Mouse (Mus musculus) bone marrow macrophage, adult 2 months (primary cell): ENCODE data around the gene S100pbp. TPM values are rescaled to one million over a fixed set of nuclear protein-coding genes. Genes with fewer than 3 reads are reported as not detected.

Experiments used
- H3K27ac ChIP-seq: 2 replicates; pipeline ENCODE4 v1.5.1; 2012; ENCODE audit warnings: low read depth, low read length; ENCODE audit not compliant: insufficient read depth
- H3K4me1 ChIP-seq: 2 replicates; pipeline ENCODE4 v1.6.1; 2012; ENCODE audit warnings: low read length; ENCODE audit not compliant: control insufficient read depth, insufficient read depth
- H3K4me3 ChIP-seq: 2 replicates; pipeline ENCODE4 v1.5.1; 2012; ENCODE audit warnings: mild to moderate bottlenecking, low read length, moderate library complexity; ENCODE audit not compliant: insufficient read depth
- CTCF ChIP-seq: IDR thresholded peaks from 2 replicates; pipeline ENCODE4 v1.5.1; 2012; ENCODE audit warnings: low read depth, mild to moderate bottlenecking, low read length, moderate library complexity
- POLR2A ChIP-seq: IDR thresholded peaks from 2 replicates; pipeline ENCODE4 v1.6.1; 2012; ENCODE audit warnings: mild to moderate bottlenecking, low read depth, low read length, borderline replicate concordance
- polyA plus RNA-seq: library from polyadenylated mRNA; stranded (reverse); fragments of >200 nt; gene quantifications from 2 replicates; pipeline ENCODE4 v1.2.4, GENCODE M21; 2012; ENCODE audit not compliant: missing spikeins, insufficient read depth, insufficient read length

S100pbp gene
- polyA plus RNA-seq, 1 experiment: 25.9 TPM

- no peaks in the 10 kb centered on the region for H3K4me1 ChIP-seq
- no peak overlapping the region for H3K27ac ChIP-seq
- TF ChIP-seq POLR2A (no peak), CTCF (peak; percentile 92)
- no peak overlapping the region for H3K4me3 ChIP-seq
Measured at GRCm38 (mm10) chr4:129134799-129135585, 54.5 kb downstream of the S100pbp start.

- Histone ChIP-seq H3K4me1 (no peaks in the 10 kb centered on the region), H3K4me3 (peak overlapping the region; percentile 17; the same call in 1 of the 2 replicates), H3K27ac (no peak overlapping the region)
- TF ChIP-seq CTCF (no peak), POLR2A (no peak)
Measured at GRCm38 (mm10) chr4:129130755-129131303, 58.7 kb downstream of the S100pbp start.

- TF ChIP-seq POLR2A: no peak
- peak; percentile 98 for TF ChIP-seq CTCF
- H3K4me1 ChIP-seq: no peaks in the 10 kb centered on the region
- H3K27ac ChIP-seq: no peak overlapping the region
- H3K4me3 ChIP-seq: no peak overlapping the region
Measured at GRCm38 (mm10) chr4:129130149-129130548, 59.4 kb downstream of the S100pbp start.

- no peak for TF ChIP-seq POLR2A
- TF ChIP-seq CTCF: no peak
Measured at GRCm38 (mm10) chr4:129129387-129129786, 60.1 kb downstream of the S100pbp start.

GRCm38 (mm10) chr4:129128582-129129338 is 60.8 kb downstream of the S100pbp start:
- Histone ChIP-seq H3K4me1 (no peaks in the 10 kb centered on the region), H3K4me3 (no peak overlapping the region), H3K27ac (no peak overlapping the region)
- no peak for TF ChIP-seq POLR2A
- TF ChIP-seq CTCF: no peak

More at GRCm38 (mm10) chr4:129129387-129129786, 60.1 kb downstream of the S100pbp start:
- Histone ChIP-seq H3K4me1 (no peaks in the 10 kb centered on the region), H3K4me3 (no peak overlapping the region), H3K27ac (no peak overlapping the region)

- no peak for TF ChIP-seq CTCF
- TF ChIP-seq POLR2A: no peak
- Histone ChIP-seq H3K4me1 (no peaks in the 10 kb centered on the region), H3K27ac (no peak overlapping the region), H3K4me3 (no peak overlapping the region)
Measured at GRCm38 (mm10) chr4:129125736-129126451, 63.6 kb downstream of the S100pbp start.

- H3K4me1 ChIP-seq: no peaks in the 10 kb centered on the region
- no peak overlapping the region for H3K27ac ChIP-seq
- TF ChIP-seq CTCF: no peak
- no peak for TF ChIP-seq POLR2A
- H3K4me3 ChIP-seq: no peak overlapping the region
Measured at GRCm38 (mm10) chr4:129124652-129125146, 64.8 kb downstream of the S100pbp start.

- TF ChIP-seq CTCF (no peak), POLR2A (no peak)
- Histone ChIP-seq H3K4me1 (no peaks in the 10 kb centered on the region), H3K27ac (no peak overlapping the region), H3K4me3 (no peak overlapping the region)
Measured at GRCm38 (mm10) chr4:129122719-129123118, 66.8 kb downstream of the S100pbp start.

GRCm38 (mm10) chr4:129122107-129122506 is 67.4 kb downstream of the S100pbp start:
- H3K27ac ChIP-seq: no peak overlapping the region
- TF ChIP-seq CTCF (no peak), POLR2A (no peak)
- H3K4me1 ChIP-seq: no peaks in the 10 kb centered on the region
- H3K4me3 ChIP-seq: no peak overlapping the region
